Mouse (Mus musculus) heart, embryonic 11.5 days (tissue): Measurements from ENCODE around the gene Stk25. TPM values are rescaled to one million over a fixed set of nuclear protein-coding genes. Genes with fewer than 3 reads are reported as not detected.

ENCODE experiments used
- ATAC-seq: fragments of 200-750 bp; cut with Nextera tagmentation; replicated peaks from 2 replicates; pipeline ENCODE4 v1.8.0; 2017; ENCODE audit warnings: moderate library complexity; ENCODE audit not compliant: insufficient number of reproducible peaks, low FRiP score, low TSS enrichment
- H3K27ac ChIP-seq: fragments of 300-500 bp; sonication (generic); 2 replicates; pipeline ENCODE4 v1.5.1; 2014; ENCODE audit warnings: mild to moderate bottlenecking, low read depth, low read length
- H3K27me3 ChIP-seq: fragments of 300-500 bp; sonication (generic); 2 replicates; pipeline ENCODE4 v1.6.1; 2014; ENCODE audit warnings: mild to moderate bottlenecking, low read length, mixed read lengths; ENCODE audit not compliant: control insufficient read depth, insufficient read depth
- H3K36me3 ChIP-seq: fragments of 300-500 bp; sonication (generic); 2 replicates; pipeline ENCODE4 v1.6.1; 2014; ENCODE audit warnings: mild to moderate bottlenecking, low read length, moderate library complexity, mixed read lengths; ENCODE audit not compliant: control insufficient read depth, insufficient read depth
- H3K4me1 ChIP-seq: fragments of 300-500 bp; sonication (generic); 2 replicates; pipeline ENCODE4 v1.6.1; 2014; ENCODE audit warnings: low read length; ENCODE audit not compliant: control insufficient read depth, insufficient read depth
- H3K4me2 ChIP-seq: fragments of 300-500 bp; sonication (generic); 2 replicates; pipeline ENCODE4 v1.6.1; 2014; ENCODE audit warnings: mild to moderate bottlenecking, moderate library complexity
- H3K4me3 ChIP-seq: fragments of 300-500 bp; sonication (generic); 2 replicates; pipeline ENCODE4 v1.5.1; 2014; ENCODE audit warnings: low read depth, low read length
- H3K9ac ChIP-seq: fragments of 300-500 bp; sonication (generic); 2 replicates; pipeline ENCODE4 v1.6.1; 2014; ENCODE audit warnings: mild to moderate bottlenecking, low read depth, low read length, moderate library complexity
- H3K9me3 ChIP-seq: fragments of 300-500 bp; sonication (generic); replicated peaks from 2 replicates; pipeline ENCODE4 v1.6.1; 2016; ENCODE audit warnings: low read length; ENCODE audit not compliant: control insufficient read depth
- WGBS: fragments of 180-500 bp; shearing (Covaris S2); extraction: QIAGEN DNeasy Blood & Tissue Kit; methylation state at CpG from one replicate; pipeline ENCODE4 v1.1.7; 2014; ENCODE audit not compliant: insufficient replicate concordance; 5-methylcytosine and 5-hydroxymethylcytosine counted together
- polyA plus RNA-seq: library from polyadenylated mRNA; unstranded; fragments of >200 nt; fragmentation: Nextera tagmentation; extraction: Ambion mirVana; gene quantifications from 2 replicates; pipeline ENCODE4 v1.2.1, GENCODE M21; 2014

Gene Stk25
- polyA plus RNA-seq, 1 experiment from 2014 or later, result 144 TPM

- under 1% methylated on average over 77 of the region's 78 CpGs for WGBS
- Histone ChIP-seq H3K4me2 (peak within 1 kb of the TSS; percentile 94), H3K27ac (peak within 1 kb of the TSS; percentile 15; the same call in 1 of the 2 replicates), H3K36me3 (no peaks in the 10 kb centered on the region), H3K9me3 (no peaks in the 10 kb centered on the region), H3K4me1 (peaks cover 14% of the 10 kb centered on the region; the same call in 1 of the 2 replicates), H3K27me3 (peaks cover 5% of the 10 kb centered on the region; the same call in 1 of the 2 replicates), H3K9ac (peak within 1 kb of the TSS; percentile 81), H3K4me3 (peak within 1 kb of the TSS; percentile 73)
- ATAC-seq, result peak; percentile 55
Observed at GRCm38 (mm10) chr1:93685401-93686244, 27.2 kb upstream of the Stk25 start, which contains the start of gene Bok. Gene Bok, plus strand, starts transcription at chr1:93685660.

GRCm38 (mm10) chr1:93679889-93680568 lies 21.6 kb upstream of the Stk25 start:
- WGBS, result 41% methylated on average over 7 of the region's 7 CpGs
- H3K36me3 ChIP-seq, result no peaks in the 10 kb centered on the region
- no peak overlapping the region for H3K27ac ChIP-seq
- no peak overlapping the region for H3K4me3 ChIP-seq
- H3K4me1 ChIP-seq, result 0 out of 2 replicates have a peak, but pooled peaks cover 1% of the 10 kb centered on the region
- ATAC-seq, result peak; percentile 54; the same call in 1 of the 2 replicates
- no peaks in the 10 kb centered on the region for H3K27me3 ChIP-seq
- no peak overlapping the region for H3K9ac ChIP-seq
- H3K4me2 ChIP-seq, result no peak overlapping the region
- no peaks in the 10 kb centered on the region for H3K9me3 ChIP-seq

DNA sequence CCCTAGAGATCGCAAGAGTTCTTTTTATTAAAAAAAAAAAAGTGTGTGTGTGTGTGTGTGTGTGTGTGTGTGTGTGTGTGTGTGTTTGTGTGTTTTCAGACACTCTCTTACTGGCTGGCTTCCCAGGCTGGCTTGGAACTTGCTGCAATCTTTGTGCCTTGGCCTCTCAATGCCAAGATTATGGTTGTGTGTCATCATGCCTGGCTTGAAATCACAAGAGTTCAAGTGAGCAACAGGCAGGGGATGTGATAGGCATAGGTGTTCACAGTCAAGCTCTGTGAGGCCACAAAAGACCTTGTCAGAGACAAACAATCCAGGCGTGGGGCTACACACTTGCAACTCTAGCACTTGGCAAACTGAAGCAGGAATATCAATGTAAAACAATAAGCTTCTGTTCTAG lies 19.9 kb upstream of the Stk25 start:
- Histone ChIP-seq H3K9ac (no peak overlapping the region), H3K36me3 (no peaks in the 10 kb centered on the region), H3K4me3 (no peak overlapping the region), H3K4me2 (no peak overlapping the region), H3K4me1 (no peaks in the 10 kb centered on the region), H3K9me3 (no peaks in the 10 kb centered on the region), H3K27ac (no peak overlapping the region), H3K27me3 (no peaks in the 10 kb centered on the region)
- WGBS, result 61% methylated on average over 2 of the region's 2 CpGs
- ATAC-seq, result no peak

DNA sequence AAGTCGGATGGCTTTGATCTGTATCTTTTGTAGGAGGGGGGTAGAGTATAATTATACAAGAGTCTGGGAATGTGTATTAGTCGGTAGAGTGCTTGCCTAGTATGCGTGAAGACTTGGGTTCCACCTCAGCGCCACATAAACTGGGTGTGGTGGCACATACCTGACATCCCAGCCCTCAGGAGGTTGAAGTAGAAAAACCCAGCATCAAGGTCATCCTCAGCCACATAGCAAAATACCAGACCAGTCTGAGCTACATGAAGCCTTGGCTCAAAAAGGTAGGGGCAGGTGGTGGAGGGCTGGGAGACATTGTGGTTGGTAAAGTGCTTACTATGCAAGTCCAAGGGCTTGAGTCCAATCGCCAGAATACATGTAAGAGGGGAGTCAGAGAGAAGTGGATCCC lies 14.2 kb upstream of the Stk25 start:
- no peak for ATAC-seq
- 86% methylated on average over 5 of the region's 5 CpGs for WGBS

DNA sequence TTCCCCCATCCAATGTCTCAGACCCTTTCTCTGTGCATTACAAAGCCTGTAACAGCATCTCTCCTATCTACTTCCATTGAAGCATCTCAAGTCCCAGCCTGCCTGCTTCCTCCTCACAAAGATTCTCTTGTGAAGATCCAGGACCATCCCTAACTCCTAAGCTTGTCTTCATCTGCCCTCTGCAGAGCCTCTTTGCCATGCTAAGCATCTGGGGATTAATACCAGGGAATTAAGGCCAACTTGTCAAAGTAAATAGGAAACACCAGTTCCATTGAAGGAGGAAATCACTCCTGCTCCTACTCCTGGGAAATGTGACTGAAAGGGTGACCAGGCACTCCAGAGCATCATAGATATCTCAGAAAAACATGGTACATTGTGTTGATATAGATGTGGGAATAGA lies 11.5 kb upstream of the Stk25 start:
- H3K9me3 ChIP-seq, result no peaks in the 10 kb centered on the region
- H3K27me3 ChIP-seq, result no peaks in the 10 kb centered on the region
- H3K4me1 ChIP-seq, result peaks cover 12% of the 10 kb centered on the region
- no peak overlapping the region for H3K4me3 ChIP-seq
- H3K36me3 ChIP-seq, result no peaks in the 10 kb centered on the region
- no peak overlapping the region for H3K27ac ChIP-seq
- no peak overlapping the region for H3K4me2 ChIP-seq
- H3K9ac ChIP-seq, result no peak overlapping the region
- no peak for ATAC-seq

More for the DNA sequence above, 14.2 kb upstream of the Stk25 start:
- H3K9ac ChIP-seq, result no peak overlapping the region
- H3K4me1 ChIP-seq, result peaks cover 9% of the 10 kb centered on the region
- no peak overlapping the region for H3K4me3 ChIP-seq
- H3K9me3 ChIP-seq, result no peaks in the 10 kb centered on the region
- H3K36me3 ChIP-seq, result no peaks in the 10 kb centered on the region
- H3K27me3 ChIP-seq, result no peaks in the 10 kb centered on the region
- no peak overlapping the region for H3K4me2 ChIP-seq
- no peak overlapping the region for H3K27ac ChIP-seq

DNA sequence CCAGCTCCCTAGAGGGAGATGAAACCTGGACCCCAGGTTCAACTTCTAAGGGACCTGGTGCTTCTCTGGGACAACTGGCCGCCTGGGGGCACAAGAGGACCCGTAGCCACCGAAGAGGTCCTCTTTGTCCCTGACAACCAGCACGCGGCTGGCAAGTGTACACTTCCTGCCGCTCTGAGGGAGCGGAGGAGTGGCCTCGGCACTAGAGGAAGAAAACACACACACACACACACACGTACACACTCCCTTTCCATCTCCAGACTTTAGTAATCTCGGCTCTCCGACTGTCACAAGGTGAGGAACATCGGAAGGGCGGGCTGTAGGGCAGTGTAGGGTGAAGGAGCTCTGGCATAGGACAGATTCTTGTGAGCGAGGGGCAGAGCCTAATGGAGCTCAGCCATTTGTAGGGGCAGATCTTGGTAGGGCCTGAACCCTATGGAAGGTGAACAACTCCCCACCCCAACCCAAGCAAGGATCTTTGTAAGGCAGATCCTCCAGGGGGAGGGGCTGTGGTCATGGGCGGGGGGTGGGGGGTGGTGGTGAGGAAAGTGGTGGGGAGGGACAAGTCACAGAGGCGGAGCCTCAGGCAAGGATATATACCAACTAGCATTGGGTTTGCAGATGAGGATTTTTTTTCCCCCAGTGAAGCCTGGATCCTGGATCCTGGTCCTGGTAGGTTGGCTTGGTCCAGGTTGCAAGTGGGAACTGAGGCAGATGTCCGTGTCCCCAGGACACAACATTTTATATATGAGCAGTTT lies 10.5 kb upstream of the Stk25 start:
- Histone ChIP-seq H3K9me3 (no peaks in the 10 kb centered on the region), H3K27ac (peak overlapping the region; percentile 80), H3K4me1 (peaks cover 12% of the 10 kb centered on the region), H3K4me3 (peak overlapping the region; percentile 50), H3K9ac (peak overlapping the region; percentile 80), H3K36me3 (no peaks in the 10 kb centered on the region), H3K27me3 (no peaks in the 10 kb centered on the region), H3K4me2 (peak overlapping the region; percentile 70)
- peak; percentile 75 for ATAC-seq
- WGBS, result 5% methylated on average over 17 of the region's 17 CpGs

DNA sequence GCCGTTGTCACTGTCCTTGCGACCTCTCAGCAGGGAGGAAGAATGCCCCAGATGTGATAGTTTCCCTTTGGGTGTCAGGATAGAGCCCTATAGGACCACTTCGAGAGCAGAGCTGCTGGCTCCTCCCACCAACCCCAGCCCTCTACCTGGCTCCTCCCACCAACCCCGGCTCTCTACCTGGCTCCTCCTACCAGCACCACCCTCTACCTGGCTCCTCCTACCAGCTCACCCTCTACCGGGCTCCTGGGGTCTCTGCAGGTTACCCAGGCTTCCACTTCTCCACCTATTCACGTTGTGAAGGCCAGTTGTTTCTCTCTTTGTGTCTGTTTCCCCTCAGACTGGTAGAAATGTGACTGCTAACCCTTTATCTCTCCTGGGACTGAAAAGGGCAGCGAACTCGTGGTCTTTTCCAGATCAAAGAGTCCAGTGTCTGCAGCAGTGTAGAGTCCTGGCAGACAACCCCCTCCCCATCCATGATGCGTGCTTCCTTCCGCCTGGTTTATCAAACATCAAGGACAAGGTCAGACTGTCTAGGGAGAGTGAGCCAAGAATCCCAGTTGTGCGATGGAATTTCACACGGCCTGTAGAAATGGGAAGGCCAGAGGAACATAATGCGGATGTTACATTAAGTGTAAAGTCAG lies 9.4 kb upstream of the Stk25 start:
- Histone ChIP-seq H3K4me2 (peak overlapping the region; percentile 70), H3K9me3 (no peaks in the 10 kb centered on the region), H3K9ac (0 out of 2 replicates have a peak overlapping the region, but pooled peaks have one; percentile 22), H3K4me1 (peaks cover 12% of the 10 kb centered on the region), H3K27me3 (no peaks in the 10 kb centered on the region), H3K27ac (peak overlapping the region; percentile 80), H3K36me3 (no peaks in the 10 kb centered on the region), H3K4me3 (no peak overlapping the region)
- WGBS, result 14% methylated on average over 13 of the region's 13 CpGs
- 0 out of 2 replicates have a peak, but pooled peaks have one; percentile 19 for ATAC-seq

DNA sequence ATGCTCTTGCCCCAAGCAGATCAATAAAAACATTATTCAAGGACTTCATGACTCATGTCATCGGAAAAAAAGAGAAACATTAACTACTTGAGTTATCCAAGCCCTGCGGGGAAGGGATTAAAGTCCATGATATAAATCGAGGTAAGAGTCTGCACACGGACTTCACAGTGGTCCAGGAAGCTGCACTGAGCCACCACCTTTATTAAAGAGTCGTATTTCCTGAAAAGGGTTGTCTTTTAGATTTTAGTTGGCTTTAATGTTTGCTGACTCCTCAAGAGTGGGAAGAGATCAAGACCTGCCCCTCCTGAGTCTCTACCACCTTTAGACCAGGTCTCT lies 1.5 kb downstream of the Stk25 start:
- H3K9me3 ChIP-seq, result no peaks in the 10 kb centered on the region
- H3K4me1 ChIP-seq, result no peaks in the 10 kb centered on the region
- no peak overlapping the region for H3K4me2 ChIP-seq
- no peak overlapping the region for H3K27ac ChIP-seq
- ATAC-seq, result no peak
- no peak overlapping the region for H3K9ac ChIP-seq
- 88% methylated on average over 5 of the region's 5 CpGs for WGBS
- H3K36me3 ChIP-seq, result no peaks in the 10 kb centered on the region
- H3K4me3 ChIP-seq, result no peak overlapping the region
- no peaks in the 10 kb centered on the region for H3K27me3 ChIP-seq
